Mouse (Mus musculus) T-helper 2 cell (primary cell): Measurements from ENCODE around the gene Prkce.

Experiments used
- in situ Hi-C: fragments of 300-600 bp; cut with MboI, MseI; formaldehyde crosslinking; loops from one replicate; pipeline ENCODE4 v1.15.1; 2025; ENCODE audit warnings: high pct_unique_total_duplicates

The Prkce gene

DNA sequence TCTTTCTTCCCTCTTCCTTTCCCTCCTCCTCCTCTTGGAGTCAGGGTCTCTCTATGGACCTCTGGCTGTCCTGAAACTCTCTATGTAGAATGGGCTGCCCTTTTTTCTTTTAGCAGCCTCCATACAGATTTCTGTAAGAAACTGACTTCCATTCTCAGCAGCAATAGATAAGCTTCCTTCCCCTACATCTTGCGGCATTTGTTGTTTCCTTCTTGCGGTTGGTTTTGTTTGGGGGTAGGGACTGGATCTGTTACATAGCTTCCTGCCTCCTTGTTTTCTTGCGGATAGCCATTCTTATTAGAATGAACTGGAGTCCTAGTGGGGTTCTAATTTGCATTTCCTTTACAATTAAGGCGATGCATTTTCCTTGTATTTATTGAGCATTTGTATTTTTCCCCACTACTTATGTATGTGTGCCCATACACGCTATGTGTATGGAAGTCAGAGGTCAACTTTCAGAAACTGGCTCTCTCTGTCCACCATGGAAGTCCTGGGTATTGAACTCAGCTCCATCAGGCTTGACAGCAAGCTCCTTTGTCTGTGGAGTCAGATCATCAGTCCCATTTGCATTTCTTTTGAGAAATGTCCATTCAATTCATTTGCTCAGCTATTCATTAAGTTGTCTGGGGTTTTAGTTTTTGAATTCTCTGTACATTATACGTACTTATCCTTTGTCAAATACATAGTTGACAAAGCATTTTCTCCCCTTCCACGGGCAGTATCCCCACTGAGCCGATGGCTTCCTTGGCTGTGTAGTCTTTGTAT lies 500.4 kb downstream of the Prkce start:
- in situ Hi-C loops, result no loop called here

DNA sequence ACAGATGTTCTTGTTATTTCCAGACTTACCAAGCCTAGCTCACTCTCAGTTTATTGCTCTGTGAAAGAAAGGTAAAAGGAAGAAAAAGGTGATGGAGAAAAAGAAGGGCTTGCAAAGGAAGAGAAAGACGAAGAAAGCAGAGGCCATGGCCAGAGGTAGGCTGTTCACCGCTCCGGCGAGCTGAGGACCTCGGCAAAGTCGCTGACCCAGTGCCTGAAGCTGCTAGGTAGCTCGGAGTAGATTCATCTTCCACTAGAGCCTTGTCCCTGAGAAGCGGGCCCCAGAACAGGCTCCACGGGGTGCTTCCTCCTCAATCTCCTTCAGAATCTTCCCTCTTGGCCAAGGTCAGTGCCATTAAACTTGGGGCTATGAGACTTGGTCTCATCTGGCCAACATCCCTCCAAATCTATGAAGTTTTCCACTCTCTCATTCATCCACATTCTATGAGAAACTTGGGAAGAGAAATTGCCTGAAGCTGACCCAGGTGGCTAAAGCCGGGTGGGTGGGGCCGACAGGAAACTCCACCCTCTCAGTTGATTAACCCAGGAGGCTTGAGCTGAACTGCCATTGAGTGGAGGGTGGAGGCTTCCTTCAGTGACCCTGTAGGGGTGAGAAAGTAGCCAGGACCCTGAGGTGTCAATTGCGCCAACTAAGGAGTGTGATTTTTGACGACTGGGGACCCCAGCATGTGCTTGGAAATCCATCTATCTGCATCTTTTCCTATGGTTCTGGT lies 502.2 kb downstream of the Prkce start:
- in situ Hi-C loops, result no loop called here

DNA sequence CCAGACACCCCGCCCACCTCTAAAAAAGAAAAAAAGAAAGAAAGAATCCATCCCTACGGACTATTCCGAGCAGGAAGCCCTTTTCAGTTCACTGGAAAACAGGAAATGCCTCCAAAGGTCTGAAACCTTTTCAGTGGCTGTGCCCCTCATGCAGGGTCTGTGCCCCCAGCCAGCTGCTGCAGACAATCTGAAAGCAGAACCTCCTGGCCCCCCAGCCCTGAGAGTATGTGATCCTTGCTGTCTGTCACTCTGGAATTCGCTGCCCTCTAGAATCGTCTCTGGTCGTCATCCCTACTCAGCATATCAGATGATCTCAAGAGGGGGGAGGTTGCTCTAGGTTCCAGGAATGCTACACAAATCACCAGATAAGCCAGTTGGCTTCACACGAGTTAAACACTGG lies 503.1 kb downstream of the Prkce start:
- in situ Hi-C loops, result no loop called here

DNA sequence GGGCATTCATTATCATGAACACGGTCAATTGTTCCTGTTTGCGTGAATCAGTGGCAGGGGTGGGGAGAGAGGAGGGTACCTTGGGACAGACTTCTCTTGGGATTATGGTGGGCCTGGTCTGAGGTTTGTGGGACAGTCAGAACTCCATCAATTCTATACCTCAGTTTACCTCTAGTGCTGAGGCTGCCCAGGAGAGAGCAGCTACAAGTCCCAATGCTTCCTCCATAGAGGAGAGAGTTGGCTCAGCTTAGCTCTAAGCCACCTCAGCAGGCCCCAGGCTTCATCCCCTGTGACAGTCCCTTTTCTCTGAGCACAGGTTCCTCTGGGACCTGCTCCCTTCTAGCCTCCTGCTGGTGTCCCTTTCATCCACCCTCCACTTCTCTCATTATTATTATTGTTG lies 507.4 kb downstream of the Prkce start:
- in situ Hi-C loops, result no loop called here

DNA sequence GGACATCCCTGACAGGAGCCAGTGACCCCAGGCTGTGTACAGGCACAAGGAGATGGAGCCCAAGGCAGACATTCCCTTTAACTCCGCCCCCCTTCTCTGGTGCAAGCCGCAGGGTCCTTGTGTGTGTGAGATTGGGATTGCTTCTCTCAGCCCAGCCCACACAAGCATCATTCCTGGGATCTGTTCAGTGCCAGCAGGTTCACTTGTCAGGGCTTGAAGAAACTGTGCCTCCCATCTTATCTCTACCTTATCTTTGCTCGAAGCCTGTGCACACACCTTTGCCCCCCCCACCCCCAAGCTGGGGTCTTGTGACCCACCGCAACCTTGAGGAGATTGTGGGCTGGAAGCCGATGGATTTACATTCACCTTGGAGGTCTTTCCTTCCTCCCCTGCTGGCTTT lies 508.8 kb downstream of the Prkce start:
- in situ Hi-C loops, result no loop called here

DNA sequence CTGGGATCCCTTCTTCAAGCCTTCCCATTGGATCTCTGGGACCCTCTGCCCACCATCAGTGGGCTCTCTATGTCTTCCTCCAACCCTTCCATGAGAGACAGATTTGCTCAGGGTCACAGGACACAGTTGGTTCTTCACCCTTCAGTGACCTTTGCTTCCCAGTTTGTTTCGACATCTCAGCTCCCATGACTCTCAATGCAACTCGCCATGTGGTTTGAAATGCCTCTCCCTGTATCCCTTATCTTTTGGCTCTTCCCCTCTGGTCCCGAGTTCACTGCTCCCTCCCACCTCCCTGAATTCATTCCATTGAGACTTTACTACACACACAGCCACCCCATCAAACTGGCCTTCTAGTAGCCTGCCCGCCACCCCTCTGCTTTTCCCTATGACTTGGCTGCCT lies 509.3 kb downstream of the Prkce start:
- in situ Hi-C loops, result no loop called here

DNA sequence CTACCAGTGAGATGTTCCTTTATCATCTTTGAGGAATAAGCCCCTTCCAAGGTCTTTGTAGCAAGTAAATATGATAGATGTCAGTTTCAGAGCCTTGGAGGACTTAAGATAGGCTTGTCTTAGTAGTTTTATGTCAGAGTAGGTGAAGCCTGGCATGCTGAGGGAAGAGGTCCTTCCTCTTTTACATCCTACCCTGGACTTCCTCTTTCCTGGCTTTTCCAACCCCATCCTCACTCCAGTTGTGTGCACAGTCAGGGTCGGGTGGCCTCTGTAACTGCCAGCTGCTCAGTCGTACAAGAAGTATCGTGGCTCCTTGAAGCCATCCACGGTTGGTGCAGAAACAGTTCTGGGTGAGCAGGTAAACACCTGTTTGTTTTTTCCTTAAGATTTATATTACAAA lies 517.7 kb downstream of the Prkce start:
- in situ Hi-C loops, result no loop called here

DNA sequence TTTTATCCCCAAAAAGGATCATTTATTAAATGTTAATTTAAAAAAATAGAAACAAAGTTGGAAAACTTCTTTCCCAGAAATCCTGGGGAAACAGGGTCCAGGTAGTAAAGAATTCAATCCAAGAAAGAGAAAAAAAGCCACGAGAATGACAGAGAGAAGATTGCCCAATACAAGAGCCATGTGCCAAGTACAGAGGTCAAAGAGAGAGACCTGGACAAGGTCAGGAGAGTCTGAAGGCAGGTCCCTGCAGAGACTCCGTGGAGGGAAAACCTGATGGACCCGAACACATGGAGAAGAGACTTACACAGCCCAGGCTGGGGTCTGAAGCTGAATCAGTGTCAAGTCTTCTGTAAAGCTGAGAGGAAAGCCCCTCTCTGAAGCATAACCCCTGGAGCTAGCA lies 519.4 kb downstream of the Prkce start:
- in situ Hi-C loops, result no loop called here

DNA sequence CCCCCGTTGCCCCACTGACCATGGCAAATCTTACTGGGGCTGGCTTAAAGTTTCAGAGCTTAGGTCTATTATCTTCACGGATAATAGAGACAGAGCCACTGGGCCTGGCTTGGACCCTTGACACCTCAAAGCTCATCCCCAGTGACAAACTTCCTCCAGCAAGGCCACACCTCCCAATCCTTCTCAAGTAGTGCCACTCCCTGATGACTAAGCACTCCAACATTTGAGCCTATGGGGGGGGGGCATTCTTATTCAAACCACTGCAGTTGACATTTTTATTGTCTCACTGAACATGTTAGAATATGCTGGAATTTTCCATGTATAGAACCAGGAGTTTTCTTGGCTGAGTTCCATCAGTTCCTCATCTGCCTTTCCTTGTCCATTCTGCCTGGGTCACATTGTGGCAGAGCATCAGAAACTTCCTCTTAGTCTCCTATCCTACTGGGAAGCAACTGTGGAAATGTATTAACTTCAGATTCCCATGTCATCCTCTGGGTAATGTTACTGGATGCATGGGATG lies 523.3 kb downstream of the Prkce start:
- in situ Hi-C loops, result no loop called here

DNA sequence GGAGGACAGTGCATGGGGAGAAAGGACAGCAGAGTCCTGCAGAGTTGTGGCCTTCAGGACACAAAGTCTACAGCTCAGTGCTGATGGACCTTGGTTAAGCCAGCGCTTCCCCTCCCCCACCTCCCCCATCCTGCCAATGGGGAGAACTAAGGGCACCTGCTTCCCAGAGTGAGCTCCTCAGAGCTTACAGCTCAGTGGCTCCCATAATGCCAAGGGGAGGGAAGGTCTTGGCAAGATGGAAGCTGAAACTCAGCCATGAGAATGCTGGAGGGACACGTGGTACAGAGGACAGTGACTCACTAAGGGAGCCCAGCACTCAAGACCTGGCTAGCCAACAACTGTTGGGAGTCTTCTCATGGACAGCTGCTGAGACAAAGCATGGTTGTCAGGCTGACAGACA lies 530.2 kb downstream of the Prkce start:
- in situ Hi-C loops, result no loop called here

DNA sequence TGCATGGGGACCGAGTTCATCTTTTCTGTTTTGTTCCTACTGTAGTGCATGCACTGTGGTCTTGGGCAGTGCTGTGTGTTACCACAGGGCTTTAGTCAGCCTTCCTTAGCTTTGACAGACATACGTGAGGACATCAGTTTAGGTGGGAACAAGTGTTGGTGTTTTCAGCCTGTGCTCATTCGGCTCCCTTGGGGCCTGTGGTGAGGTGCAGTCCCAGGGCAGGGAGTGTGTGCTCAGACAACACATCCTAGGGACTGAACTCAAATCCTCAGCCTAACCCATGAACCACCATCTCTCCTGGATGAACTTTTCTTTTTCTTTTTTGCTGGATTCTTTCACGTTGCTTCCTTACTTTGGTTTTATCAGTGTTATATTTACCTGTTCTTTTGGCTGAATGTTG lies 535.8 kb downstream of the Prkce start:
- in situ Hi-C loops, result no loop called here

DNA sequence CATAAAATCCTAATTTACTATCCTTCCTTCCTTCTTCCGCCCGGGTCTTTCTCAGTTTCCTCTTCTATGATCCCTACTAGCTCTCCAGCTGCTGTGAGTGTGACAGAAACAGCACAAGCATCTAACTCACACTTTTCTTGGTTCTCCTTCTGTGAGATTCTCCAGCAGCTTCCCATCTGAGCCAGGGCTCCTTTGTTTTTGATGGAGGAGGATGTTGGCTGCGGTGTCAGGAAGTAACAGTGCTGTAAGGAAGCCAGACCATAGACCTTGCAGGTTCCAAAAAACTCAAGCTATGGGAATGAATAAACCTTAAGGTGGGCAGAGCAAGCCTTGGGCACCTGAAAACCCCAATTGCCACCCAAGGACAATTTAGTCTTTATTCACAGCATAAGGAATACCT lies 537.7 kb downstream of the Prkce start:
- in situ Hi-C loops, result no loop called here

DNA sequence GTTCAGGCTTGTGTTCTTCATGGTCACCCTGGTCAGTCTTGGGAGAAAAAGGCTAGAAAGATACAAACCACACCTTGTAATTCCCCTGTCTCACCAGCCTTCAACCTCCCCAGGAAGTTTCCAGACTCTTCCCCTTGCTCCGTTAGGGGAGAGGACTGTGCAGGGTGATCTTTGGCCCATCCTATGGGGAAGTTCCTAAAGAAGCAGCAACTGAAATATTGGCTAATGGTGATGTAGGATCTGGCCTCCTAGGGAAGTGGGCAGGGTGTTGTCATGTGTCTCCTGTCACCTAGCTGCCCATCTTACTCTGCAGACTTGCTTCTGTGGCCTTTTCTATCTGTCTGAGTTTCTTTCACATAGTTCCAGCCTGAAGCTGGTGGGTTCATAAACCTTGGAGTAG lies 538.9 kb downstream of the Prkce start:
- in situ Hi-C loops, result no loop called here
